Mouse (Mus musculus) ES-Bruce4 (cell line): Measurements from ENCODE around the gene Ino80b. TPM values are rescaled to one million over a fixed set of nuclear protein-coding genes. Genes with fewer than 3 reads are reported as not detected.

Source experiments
- H3K27ac ChIP-seq: 2 replicates; pipeline ENCODE4 v1.5.1; 2012; ENCODE audit warnings: low read length, inconsistent platforms; ENCODE audit not compliant: insufficient read depth
- H3K27me3 ChIP-seq: 2 replicates; pipeline ENCODE4 v1.6.1; 2012; ENCODE audit warnings: mild to moderate bottlenecking, low read length, inconsistent platforms; ENCODE audit not compliant: control insufficient read depth, poor library complexity, insufficient read depth, severe bottlenecking
- H3K36me3 ChIP-seq: 2 replicates; pipeline ENCODE4 v1.6.1; 2012; ENCODE audit warnings: inconsistent platforms, mild to moderate bottlenecking, low read length, moderate library complexity; ENCODE audit not compliant: control insufficient read depth, poor library complexity, insufficient read depth, severe bottlenecking
- H3K4me1 ChIP-seq: one replicate; pipeline ENCODE4 v1.8.1; 2011; ENCODE audit warnings: low read length; ENCODE audit not compliant: control insufficient read depth, insufficient read depth
- H3K4me3 ChIP-seq: 2 replicates; pipeline ENCODE4 v1.5.1; 2011; ENCODE audit warnings: low read depth, mild to moderate bottlenecking, low read length
- H3K9ac ChIP-seq: 2 replicates; pipeline ENCODE4 v1.6.1; 2012; ENCODE audit warnings: low read depth, mild to moderate bottlenecking, inconsistent platforms; ENCODE audit not compliant: poor library complexity, severe bottlenecking
- H3K9me3 ChIP-seq: replicated peaks from 2 replicates; pipeline ENCODE4 v1.6.1; 2012; ENCODE audit warnings: mild to moderate bottlenecking, low read length, inconsistent platforms; ENCODE audit not compliant: control insufficient read depth, poor library complexity, insufficient read depth, severe bottlenecking
- CTCF ChIP-seq: IDR thresholded peaks from one replicate; pipeline ENCODE4 v1.8.1; 2011; ENCODE audit warnings: low read depth, low read length
- EP300 ChIP-seq: IDR thresholded peaks from 2 replicates; pipeline ENCODE4 v1.6.1; 2011; ENCODE audit warnings: low read depth, low read length; ENCODE audit not compliant: insufficient read depth
- POLR2A ChIP-seq: IDR thresholded peaks from one replicate; pipeline ENCODE4 v1.8.1; 2011; ENCODE audit warnings: low read length; ENCODE audit not compliant: insufficient read depth
- polyA plus RNA-seq: library from polyadenylated mRNA; stranded (reverse); fragments of >200 nt; gene quantifications from 2 replicates; pipeline ENCODE4 v1.2.4, GENCODE M21; 2011; ENCODE audit warnings: low read depth; ENCODE audit not compliant: missing spikeins, insufficient read depth, insufficient read length

Gene Ino80b
- polyA plus RNA-seq, 1 experiment: 11.6 TPM

DNA sequence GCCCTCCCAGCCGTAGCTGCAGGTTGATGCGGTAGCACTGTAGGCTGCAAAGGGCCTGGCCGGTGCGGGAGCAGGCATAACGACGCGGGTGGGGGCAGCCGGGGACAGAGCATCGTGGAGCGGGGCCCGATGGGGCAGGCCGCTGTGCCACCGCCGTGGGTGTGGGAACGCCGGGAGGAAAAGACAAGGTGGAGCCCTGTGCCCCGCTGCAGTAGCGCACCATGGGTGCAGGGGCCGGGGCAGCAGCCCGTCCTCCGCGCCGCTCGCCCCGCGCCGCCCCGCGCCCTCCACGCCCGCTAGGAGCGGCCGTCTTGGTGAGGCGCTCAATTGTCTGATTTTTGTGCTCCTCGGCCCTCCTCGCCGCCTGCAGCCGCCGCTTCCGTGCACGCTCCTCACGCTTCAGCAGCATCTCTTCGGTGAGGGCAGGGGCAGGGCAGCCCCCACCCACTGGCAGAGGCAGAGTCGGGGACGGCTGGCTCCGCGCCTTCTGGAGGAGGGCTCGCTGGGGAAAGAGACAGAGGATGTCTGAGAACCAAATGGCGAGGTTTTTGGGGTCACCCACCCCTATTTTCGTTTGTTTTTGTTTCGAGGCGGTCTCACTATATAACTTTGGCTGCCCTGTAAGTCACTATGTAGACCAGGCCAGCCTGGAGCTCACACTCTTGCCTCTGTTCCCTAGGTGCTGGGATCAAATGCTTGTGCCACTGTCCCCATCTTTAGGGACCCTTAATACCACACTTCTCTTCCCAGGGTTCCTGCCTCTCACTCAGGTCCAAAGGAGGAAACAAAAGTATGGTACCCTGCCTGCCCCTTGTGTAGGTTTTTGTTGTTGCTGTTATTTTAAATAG, 3.1 kb downstream of the Ino80b start:
- Histone ChIP-seq H3K4me1 (no peaks in the 10 kb centered on the region), H3K9me3 (no peaks in the 10 kb centered on the region), H3K36me3 (0 out of 2 replicates have a peak, but pooled peaks cover under 1% of the 10 kb centered on the region), H3K9ac (peak overlapping the region; percentile 86), H3K27ac (peak overlapping the region; percentile 25; the same call in 1 of the 2 replicates), H3K27me3 (no peaks in the 10 kb centered on the region), H3K4me3 (peak overlapping the region; percentile 85)
- TF ChIP-seq POLR2A: no peak
- no peak for TF ChIP-seq EP300
- no peak for TF ChIP-seq CTCF

DNA sequence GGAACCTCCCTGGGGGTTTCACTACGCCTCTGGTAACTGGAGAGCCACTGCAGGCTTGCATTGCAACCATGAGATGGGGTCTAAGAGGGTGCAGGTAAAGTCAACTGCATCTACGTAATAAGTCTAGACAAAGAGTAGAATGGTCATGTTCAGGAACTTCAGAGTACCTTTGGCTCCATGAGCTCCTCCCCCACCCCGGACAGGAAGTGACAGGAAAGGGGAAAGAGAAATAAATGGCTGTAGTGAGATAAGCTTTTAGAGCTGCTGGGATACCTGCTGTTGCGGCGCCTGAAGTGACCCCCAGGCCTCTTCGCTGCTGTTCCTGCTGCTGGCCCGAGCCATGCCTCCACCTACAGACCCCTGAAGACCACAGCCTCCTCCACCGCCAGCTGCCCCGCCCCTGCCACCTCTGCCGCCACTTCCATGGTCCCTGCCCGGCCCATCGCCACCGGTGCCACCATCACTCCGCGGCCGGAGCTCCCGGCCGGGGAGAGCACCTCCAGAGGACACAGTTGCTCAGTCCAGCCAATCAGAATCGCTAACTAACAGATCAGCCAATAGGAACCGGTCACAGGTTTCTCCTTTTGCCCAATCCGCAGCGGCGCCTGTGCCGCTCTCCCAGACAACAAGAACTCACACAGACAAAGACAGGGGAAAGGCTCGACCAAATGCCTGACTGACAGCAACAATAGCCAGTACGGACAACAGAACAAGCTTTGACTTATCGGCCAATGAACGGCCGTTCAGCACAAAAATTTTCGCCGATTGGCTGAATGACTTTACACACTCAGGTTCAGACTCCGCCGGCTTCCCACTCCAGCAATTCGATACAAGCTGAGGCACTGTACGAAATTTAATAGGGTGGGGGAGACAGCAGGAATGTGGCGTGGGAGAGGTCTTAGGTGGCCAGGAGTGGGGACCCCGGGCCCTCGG, 4.0 kb downstream of the Ino80b start, which contains the start of gene Wbp1:
TSS of gene Wbp1 (minus strand) at position 630 of the 933 bp plus-strand sequence.
- H3K4me1 ChIP-seq: no peaks in the 10 kb centered on the region
- no peaks in the 10 kb centered on the region for H3K27me3 ChIP-seq
- peak within 1 kb of the TSS; percentile 25 for H3K27ac ChIP-seq
- no peaks in the 10 kb centered on the region for H3K9me3 ChIP-seq
- TF ChIP-seq EP300: no peak
- peak; percentile 47 for TF ChIP-seq POLR2A
- peak within 1 kb of the TSS; percentile 86 for H3K9ac ChIP-seq
- 0 out of 2 replicates have a peak, but pooled peaks cover 4% of the 10 kb centered on the region for H3K36me3 ChIP-seq
- H3K4me3 ChIP-seq: peak within 1 kb of the TSS; percentile 85

DNA sequence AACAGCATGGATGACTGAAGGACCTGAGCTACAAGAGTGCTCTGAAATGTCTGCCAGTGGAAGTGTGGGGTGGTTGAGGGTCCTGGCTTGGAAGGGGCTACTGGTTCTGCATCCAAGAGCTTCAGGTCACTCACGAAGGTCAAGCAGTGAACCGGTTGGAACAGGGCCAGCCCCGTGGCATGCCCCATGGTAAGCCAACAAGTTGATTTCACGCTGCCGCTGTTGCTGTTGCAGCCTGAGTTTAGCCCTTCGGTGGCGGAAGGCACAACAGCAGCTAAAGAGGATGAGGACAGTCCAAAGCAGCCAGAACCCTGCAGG, 5.5 kb downstream of the Ino80b start:
- TF ChIP-seq EP300 (no peak), CTCF (no peak), POLR2A (no peak)
- no peak overlapping the region for H3K9ac ChIP-seq
- no peaks in the 10 kb centered on the region for H3K9me3 ChIP-seq
- H3K4me1 ChIP-seq: no peaks in the 10 kb centered on the region
- no peak overlapping the region for H3K27ac ChIP-seq
- 0 out of 2 replicates have a peak, but pooled peaks cover 4% of the 10 kb centered on the region for H3K36me3 ChIP-seq
- no peaks in the 10 kb centered on the region for H3K27me3 ChIP-seq
- no peak overlapping the region for H3K4me3 ChIP-seq

DNA sequence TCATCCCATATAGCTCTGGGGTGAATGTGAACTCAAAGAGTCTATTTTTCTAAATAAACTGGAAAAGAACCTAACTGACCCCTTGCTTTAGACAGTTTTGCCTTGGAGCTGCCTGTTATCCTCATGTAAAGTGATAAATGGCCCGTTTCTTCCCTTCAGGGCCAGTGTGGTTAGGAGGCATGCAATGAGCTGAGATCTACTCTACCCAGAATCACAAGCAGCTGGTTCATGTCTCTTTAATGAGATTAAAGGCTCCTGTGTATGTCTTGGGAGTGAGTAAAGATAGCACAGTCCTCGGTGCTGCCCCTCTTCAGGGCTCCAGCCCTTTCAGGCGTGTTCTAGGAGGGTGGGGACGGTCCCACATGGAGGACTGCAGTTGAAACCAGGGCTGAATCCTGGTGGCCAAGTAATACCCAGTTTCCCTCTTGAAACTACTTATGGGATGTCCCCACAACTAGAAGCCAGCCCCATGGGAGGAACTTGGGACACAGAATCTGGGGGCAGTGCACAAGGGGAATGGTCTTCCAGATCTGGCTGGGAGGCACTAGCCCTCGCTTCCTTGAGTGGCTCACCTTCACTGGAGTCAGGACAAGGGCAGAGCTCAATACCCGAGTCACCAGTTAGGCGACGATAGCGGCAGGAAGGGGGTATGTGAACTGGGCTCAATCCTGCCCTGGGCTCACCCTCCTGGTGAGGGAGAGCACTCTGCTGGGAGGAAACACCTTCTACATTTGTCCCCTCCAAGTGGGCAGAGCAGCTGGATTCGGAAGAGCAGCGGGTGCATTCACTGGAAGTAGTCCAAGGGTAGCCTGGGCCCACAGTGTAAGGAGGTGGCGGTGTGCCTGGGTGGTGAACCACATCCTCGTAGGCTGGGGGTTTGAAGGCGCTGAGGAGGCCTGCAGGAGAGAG, 6.2 kb downstream of the Ino80b start:
- Histone ChIP-seq H3K9me3 (no peaks in the 10 kb centered on the region), H3K4me1 (no peaks in the 10 kb centered on the region), H3K4me3 (no peak overlapping the region), H3K27me3 (no peaks in the 10 kb centered on the region), H3K9ac (no peak overlapping the region), H3K36me3 (0 out of 2 replicates have a peak, but pooled peaks cover 4% of the 10 kb centered on the region), H3K27ac (no peak overlapping the region)
- no peak for TF ChIP-seq POLR2A
- TF ChIP-seq EP300: no peak

DNA sequence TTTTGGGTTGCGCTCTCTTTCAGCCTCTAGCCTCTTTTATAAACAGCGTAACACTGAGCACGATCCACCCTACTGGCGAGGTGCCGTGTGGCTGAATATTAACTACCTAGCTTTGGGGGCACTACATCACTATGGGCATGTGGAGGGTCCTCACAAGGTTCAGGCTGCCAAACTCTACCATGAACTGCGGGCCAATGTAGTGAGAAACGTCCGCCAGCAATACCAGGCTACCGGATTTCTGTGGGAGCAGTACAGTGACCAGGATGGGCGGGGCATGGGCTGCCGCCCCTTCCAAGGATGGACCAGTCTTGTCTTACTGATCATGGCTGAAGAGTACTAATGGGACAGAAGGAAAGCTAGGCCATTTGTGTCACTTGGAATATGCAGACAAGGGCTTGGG, 6.9 kb downstream of the Ino80b start:
- Histone ChIP-seq H3K36me3 (0 out of 2 replicates have a peak, but pooled peaks cover 4% of the 10 kb centered on the region), H3K4me3 (no peak overlapping the region), H3K9me3 (no peaks in the 10 kb centered on the region), H3K4me1 (no peaks in the 10 kb centered on the region), H3K27ac (no peak overlapping the region), H3K9ac (no peak overlapping the region), H3K27me3 (no peaks in the 10 kb centered on the region)
- TF ChIP-seq EP300 (no peak), POLR2A (no peak), CTCF (no peak)
